Mouse (Mus musculus) midbrain, embryonic 13.5 days (tissue): ENCODE measurements at regions not wholly inside any gene's neighbourhood (a gene's known extent, or its start where the extent isn't known, plus 50 kb on each side); places are given as distances from the start of the nearest gene placed in this dataset.

Experiments
- ATAC-seq: fragments of 200-750 bp; cut with Nextera tagmentation; 2 replicates; pipeline ENCODE4 v1.8.0; 2017; ENCODE audit warnings: mild to moderate bottlenecking, moderate TSS enrichment, moderate library complexity
- H3K27ac ChIP-seq: fragments of 300-500 bp; sonication (generic); 2 replicates; pipeline ENCODE4 v1.5.1; 2015; ENCODE audit warnings: inconsistent platforms, mild to moderate bottlenecking, moderate library complexity
- H3K27me3 ChIP-seq: fragments of 300-500 bp; sonication (generic); 2 replicates; pipeline ENCODE4 v1.6.1; 2015; ENCODE audit warnings: mild to moderate bottlenecking, inconsistent platforms
- H3K36me3 ChIP-seq: fragments of 300-500 bp; sonication (generic); 2 replicates; pipeline ENCODE4 v1.6.1; 2015; ENCODE audit warnings: mild to moderate bottlenecking, inconsistent platforms
- H3K4me1 ChIP-seq: fragments of 300-500 bp; sonication (generic); replicated peaks from 2 replicates; pipeline ENCODE4 v1.6.1; 2015; ENCODE audit warnings: inconsistent platforms
- H3K4me2 ChIP-seq: fragments of 300-500 bp; sonication (generic); replicated peaks from 2 replicates; pipeline ENCODE4 v1.6.1; 2015; ENCODE audit warnings: moderate library complexity, mild to moderate bottlenecking, inconsistent platforms
- H3K4me3 ChIP-seq: fragments of 300-500 bp; sonication (generic); replicated peaks from 2 replicates; pipeline ENCODE4 v1.5.1; 2015; ENCODE audit warnings: mild to moderate bottlenecking, inconsistent platforms
- H3K9ac ChIP-seq: fragments of 300-500 bp; sonication (generic); replicated peaks from 2 replicates; pipeline ENCODE4 v1.6.1; 2015; ENCODE audit warnings: mild to moderate bottlenecking, inconsistent platforms
- H3K9me3 ChIP-seq: fragments of 300-500 bp; sonication (generic); 2 replicates; pipeline ENCODE4 v1.6.1; 2016; ENCODE audit warnings: mild to moderate bottlenecking, inconsistent platforms
- WGBS: fragments of 180-500 bp; shearing (Covaris S2); methylation state at CpG from one replicate; pipeline ENCODE4 v1.1.7; 2015; 5-methylcytosine and 5-hydroxymethylcytosine counted together

- Histone ChIP-seq H3K4me1 (no peaks in the 10 kb centered on the region), H3K27ac (no peak overlapping the region), H3K9me3 (no peaks in the 10 kb centered on the region), H3K36me3 (no peaks in the 10 kb centered on the region), H3K4me2 (no peak overlapping the region), H3K9ac (no peak overlapping the region), H3K4me3 (no peak overlapping the region), H3K27me3 (peaks cover 15% of the 10 kb centered on the region)
- peak; percentile 91 for ATAC-seq
- WGBS = 21% methylated on average over 4 of the region's 4 CpGs
Measured at GRCm38 (mm10) chr19:13980988-13981630, 67.8 kb downstream of the Olfr1505 start.

DNA sequence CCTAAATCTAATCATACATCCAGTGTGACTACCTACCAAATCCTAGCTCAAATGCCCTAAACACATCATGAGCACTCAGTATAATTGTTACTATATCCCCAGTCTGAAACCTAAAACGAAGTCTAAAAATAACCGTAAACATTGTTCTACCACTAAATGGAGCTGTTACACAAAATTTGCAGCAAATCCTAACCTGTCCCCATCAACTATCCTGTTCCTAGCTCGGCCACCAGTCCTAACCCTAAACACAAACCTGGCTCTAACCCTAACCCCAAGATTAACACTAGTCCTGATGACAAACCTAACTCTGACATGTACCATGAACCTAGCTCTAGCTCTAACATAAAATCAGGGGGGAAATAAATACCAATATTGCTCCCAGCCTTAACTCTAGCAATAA is 69.5 kb downstream of the Olfr1505 start:
- H3K4me1 ChIP-seq = no peaks in the 10 kb centered on the region
- peaks cover 17% of the 10 kb centered on the region for H3K27me3 ChIP-seq
- 73% methylated on average over 3 of the region's 3 CpGs for WGBS
- ATAC-seq = no peak
- H3K36me3 ChIP-seq = no peaks in the 10 kb centered on the region
- H3K9ac ChIP-seq = no peak overlapping the region
- H3K4me2 ChIP-seq = no peak overlapping the region
- H3K4me3 ChIP-seq = no peak overlapping the region
- H3K9me3 ChIP-seq = no peaks in the 10 kb centered on the region
- H3K27ac ChIP-seq = no peak overlapping the region
